Mouse (Mus musculus): ENCODE measurements around the gene Calm5. TPM values are rescaled to one million over a fixed set of nuclear protein-coding genes. Genes with fewer than 3 reads are reported as not detected.
A peak's percentile ranks its signal among the peaks of the same experiment; 100 is the strongest.

Calm5 gene
- polyA plus RNA-seq, 2 experiments, result not detected

GRCm38 (mm10) chr13:3865648-3866354 lies 11.8 kb downstream of the Calm5 start:
- H3K27me3 ChIP-seq (ENCODE audit: control insufficient read depth, insufficient read depth, low read length), result no peaks in the 10 kb centered on the region
- peak overlapping the region; percentile 99 for H3K27ac ChIP-seq
- H3K9me3 ChIP-seq (ENCODE audit: control insufficient read depth, low read length), result no peaks in the 10 kb centered on the region
- ATAC-seq (ENCODE audit: insufficient read depth) (no peak), DNase-seq (ENCODE audit: low read depth in 3 of 3, low spot score in 3 of 3) (peak in 1 of 3 experiments; percentile 70)
- TF ChIP-seq CTCF (IDR thresholded peaks at IDR 0.05; ENCODE audit: low read depth) (no peak), EP300 (IDR thresholded peaks at IDR 0.05; ENCODE audit: low read depth) (no peak)
- H3K36me3 ChIP-seq (replicated peaks; ENCODE audit: control insufficient read depth, insufficient read depth, low read depth), result no peaks in the 10 kb centered on the region
- WGBS (ENCODE audit: insufficient replicate concordance), result 55% methylated on average over 14 of the region's 14 CpGs
- H3K4me2 ChIP-seq (ENCODE audit: low read depth), result peak overlapping the region; percentile 80
- no peak overlapping the region for H3K4me3 ChIP-seq (ENCODE audit: insufficient read depth in 1 of 2, low read depth in 2 of 2, low read length in 2 of 2)
- peak overlapping the region; percentile 55 for H3K9ac ChIP-seq (replicated peaks)
- peaks cover 84 to 87% of the 10 kb centered on the region in 2 experiments for H3K4me1 ChIP-seq (replicated peaks; ENCODE audit: control insufficient read depth in 2 of 2, insufficient read depth in 2 of 2, low read length in 1 of 2)

- no peaks in the 10 kb centered on the region for H3K36me3 ChIP-seq (replicated peaks; ENCODE audit: control insufficient read depth, insufficient read depth, low read depth)
- 12% methylated on average over 8 of the region's 8 CpGs for WGBS (ENCODE audit: insufficient replicate concordance)
- H3K4me3 ChIP-seq (ENCODE audit: insufficient read depth in 1 of 2, low read depth in 2 of 2, low read length in 2 of 2), result peak overlapping the region in 1 of 2 experiments; percentile 38; a peak in 2 of 4 replicates
- peaks cover 80 to 85% of the 10 kb centered on the region in 2 experiments for H3K4me1 ChIP-seq (replicated peaks; ENCODE audit: control insufficient read depth in 2 of 2, insufficient read depth in 2 of 2, low read length in 1 of 2)
- peak overlapping the region; percentile 80 for H3K4me2 ChIP-seq (ENCODE audit: low read depth)
- peak overlapping the region; percentile 59 for H3K9ac ChIP-seq (replicated peaks)
- TF ChIP-seq CTCF (IDR thresholded peaks at IDR 0.05; ENCODE audit: low read depth) (no peak), EP300 (IDR thresholded peaks at IDR 0.05; ENCODE audit: low read depth) (peak; percentile 66; the same call in 1 of the 2 replicates)
- no peaks in the 10 kb centered on the region for H3K27me3 ChIP-seq (ENCODE audit: control insufficient read depth, insufficient read depth, low read length)
- H3K9me3 ChIP-seq (ENCODE audit: control insufficient read depth, low read length), result no peaks in the 10 kb centered on the region
- H3K27ac ChIP-seq, result peak overlapping the region; percentile 99
- ATAC-seq (ENCODE audit: insufficient read depth) (peak; percentile 63), DNase-seq (ENCODE audit: low read depth in 3 of 3, low spot score in 3 of 3) (peak; percentile 53 to 66 (median 64))
Observed at GRCm38 (mm10) chr13:3866355-3867052, 12.5 kb downstream of the Calm5 start.

GRCm38 (mm10) chr13:3867158-3867557 lies 13.2 kb downstream of the Calm5 start:
- H3K4me1 ChIP-seq (replicated peaks; ENCODE audit: control insufficient read depth in 2 of 2, insufficient read depth in 2 of 2, low read length in 1 of 2), result peaks cover 79 to 84% of the 10 kb centered on the region in 2 experiments
- DNase-seq (ENCODE audit: low read depth in 3 of 3, low spot score in 3 of 3), result peak; percentile 81 to 88 (median 83)
- H3K36me3 ChIP-seq (replicated peaks; ENCODE audit: control insufficient read depth, insufficient read depth, low read depth), result no peaks in the 10 kb centered on the region
- H3K9me3 ChIP-seq (ENCODE audit: control insufficient read depth, low read length), result no peaks in the 10 kb centered on the region
- peak overlapping the region in 1 of 2 experiments; percentile 38; a peak in 2 of 4 replicates for H3K4me3 ChIP-seq (ENCODE audit: insufficient read depth in 1 of 2, low read depth in 2 of 2, low read length in 2 of 2)
- peak; percentile 88 for ATAC-seq (ENCODE audit: insufficient read depth)
- WGBS (ENCODE audit: insufficient replicate concordance), result 13% methylated on average over 6 of the region's 6 CpGs
- peak overlapping the region; percentile 59 for H3K9ac ChIP-seq (replicated peaks)
- TF ChIP-seq EP300 (IDR thresholded peaks at IDR 0.05; ENCODE audit: low read depth), result peak; percentile 42
- no peak for TF ChIP-seq CTCF (IDR thresholded peaks at IDR 0.05; ENCODE audit: low read depth)
- peak overlapping the region; percentile 99 for H3K27ac ChIP-seq
- no peaks in the 10 kb centered on the region for H3K27me3 ChIP-seq (ENCODE audit: control insufficient read depth, insufficient read depth, low read length)
- peak overlapping the region; percentile 80 for H3K4me2 ChIP-seq (ENCODE audit: low read depth)

GRCm38 (mm10) chr13:3869901-3870300 lies 15.9 kb downstream of the Calm5 start:
- TF ChIP-seq EP300 (IDR thresholded peaks at IDR 0.05; ENCODE audit: low read depth) (no peak), CTCF (IDR thresholded peaks at IDR 0.05; ENCODE audit: low read depth) (no peak)
- peaks cover 73 to 78% of the 10 kb centered on the region in 2 experiments for H3K4me1 ChIP-seq (replicated peaks; ENCODE audit: control insufficient read depth in 2 of 2, insufficient read depth in 2 of 2, low read length in 1 of 2)
- peak overlapping the region; percentile 56 for H3K27ac ChIP-seq
- H3K27me3 ChIP-seq (ENCODE audit: control insufficient read depth, insufficient read depth, low read length), result no peaks in the 10 kb centered on the region
- DNase-seq (ENCODE audit: low read depth in 3 of 3, low spot score in 3 of 3) (no peak), ATAC-seq (ENCODE audit: insufficient read depth) (no peak)
- H3K9ac ChIP-seq (replicated peaks), result no peak overlapping the region; the same call in 1 of the 2 replicates
- no peaks in the 10 kb centered on the region for H3K9me3 ChIP-seq (ENCODE audit: control insufficient read depth, low read length)
- no peak overlapping the region for H3K4me2 ChIP-seq (ENCODE audit: low read depth)
- no peak overlapping the region for H3K4me3 ChIP-seq (ENCODE audit: insufficient read depth in 1 of 2, low read depth in 2 of 2, low read length in 2 of 2)
- no peaks in the 10 kb centered on the region for H3K36me3 ChIP-seq (replicated peaks; ENCODE audit: control insufficient read depth, insufficient read depth, low read depth)

- 71% methylated on average over 4 of the region's 4 CpGs for WGBS (ENCODE audit: insufficient replicate concordance)
- Histone ChIP-seq H3K27me3 (ENCODE audit: control insufficient read depth, insufficient read depth, low read length) (no peaks in the 10 kb centered on the region), H3K4me2 (ENCODE audit: low read depth) (no peak overlapping the region), H3K36me3 (replicated peaks; ENCODE audit: control insufficient read depth, insufficient read depth, low read depth) (no peaks in the 10 kb centered on the region), H3K27ac (no peak overlapping the region), H3K4me3 (ENCODE audit: insufficient read depth in 1 of 2, low read depth in 2 of 2, low read length in 2 of 2) (no peak overlapping the region), H3K9me3 (ENCODE audit: control insufficient read depth, low read length) (no peaks in the 10 kb centered on the region), H3K9ac (replicated peaks) (no peak overlapping the region), H3K4me1 (replicated peaks; ENCODE audit: control insufficient read depth in 2 of 2, insufficient read depth in 2 of 2, low read length in 1 of 2) (peaks cover 52 to 57% of the 10 kb centered on the region in 2 experiments)
- DNase-seq (ENCODE audit: low read depth in 3 of 3, low spot score in 3 of 3), result no peak
- TF ChIP-seq CTCF (IDR thresholded peaks at IDR 0.05; ENCODE audit: low read depth) (no peak), EP300 (IDR thresholded peaks at IDR 0.05; ENCODE audit: low read depth) (no peak)
- peak; percentile 42; the same call in 1 of the 2 replicates for ATAC-seq (ENCODE audit: insufficient read depth)
Observed at GRCm38 (mm10) chr13:3872832-3873231, 18.9 kb downstream of the Calm5 start.
